Mouse (Mus musculus): ENCODE data around the gene Stk17b.
A peak's percentile ranks its signal among the peaks of the same experiment; 100 is the strongest.
"Not testable (repeated sequence)": the region's sequence is repeated elsewhere in the genome, so short reads cannot be mapped to it uniquely, and the experiment has no call there.

Gene Stk17b

GRCm38 (mm10) chr1:53728489-53729225 is 56.4 kb downstream of the Stk17b start:
- no peak for DNase-seq (ENCODE audit: low read depth, low spot score)

- DNase-seq (ENCODE audit: low read depth, low spot score) = no peak
These were observed 58.1 kb downstream of the Stk17b start for GRCm38 (mm10) chr1:53726883-53727282.

GRCm38 (mm10) chr1:53721353-53721752 is 63.7 kb downstream of the Stk17b start:
- no peak for DNase-seq (ENCODE audit: low read depth, low spot score)

DNA sequence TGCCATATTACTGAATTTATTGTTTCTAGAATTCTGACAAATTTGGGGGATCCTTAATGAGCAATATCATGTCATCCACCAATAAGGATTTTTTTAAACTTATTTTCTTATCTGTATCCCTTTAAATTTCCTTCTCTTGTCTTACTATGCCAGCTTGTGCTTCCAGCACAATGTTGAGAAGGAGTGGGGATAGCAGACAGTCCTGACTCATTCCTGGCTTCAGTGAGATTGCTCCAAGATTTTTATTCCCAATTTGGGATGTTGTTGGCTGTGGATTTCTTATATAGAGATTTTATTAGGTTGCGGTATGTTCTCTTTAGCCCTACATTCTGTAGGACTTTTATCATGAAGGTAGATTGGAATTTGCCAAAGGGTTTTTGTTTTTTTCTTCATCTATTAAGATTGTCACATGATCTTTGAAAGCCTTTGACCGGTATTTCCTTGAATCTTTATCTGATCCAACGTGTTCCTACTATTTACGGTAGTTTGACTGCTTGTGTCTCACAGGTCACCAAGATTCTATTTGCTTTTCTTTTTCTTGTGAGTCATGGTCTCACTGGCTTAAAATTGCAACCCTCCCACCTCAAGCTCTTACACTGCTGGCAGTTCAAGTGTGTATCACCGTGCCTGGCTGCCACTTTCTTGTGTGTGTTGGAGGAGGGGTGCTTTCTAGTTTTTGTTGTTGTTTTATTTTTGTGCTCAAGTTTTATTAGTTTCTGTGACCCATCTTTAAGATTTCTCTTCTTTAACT is 64.2 kb downstream of the Stk17b start:
- DNase-seq (ENCODE audit: low read depth, low spot score) = no peak

DNA sequence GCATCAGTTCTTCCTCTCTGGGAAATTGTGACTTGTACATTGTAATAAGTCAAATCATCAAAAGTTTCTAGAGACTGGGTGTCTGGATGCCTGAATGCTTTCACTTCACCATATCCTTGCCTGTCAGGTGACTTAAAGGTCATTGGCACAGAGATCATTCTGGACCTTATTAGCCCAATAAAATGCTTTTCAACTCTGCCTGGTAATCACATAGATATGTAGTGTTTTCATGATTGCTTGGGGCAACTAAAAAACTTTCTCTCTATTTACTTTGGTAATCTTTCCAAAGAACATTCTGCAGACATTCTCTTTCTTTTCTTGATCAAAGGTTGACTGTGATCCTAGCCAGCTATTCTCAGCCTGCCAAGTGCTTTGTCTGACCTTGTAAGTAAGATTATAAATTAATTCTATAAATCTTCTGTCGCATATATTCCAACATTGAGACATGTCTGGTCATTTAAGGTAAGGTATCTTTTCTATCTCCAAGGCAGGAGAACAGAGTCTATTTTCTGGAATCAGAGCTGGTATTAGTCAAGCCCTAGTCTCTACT is 69.0 kb downstream of the Stk17b start:
- no peak for DNase-seq (ENCODE audit: low read depth, low spot score)

- DNase-seq (ENCODE audit: low read depth, low spot score) = peak; percentile 26
These were observed 69.6 kb downstream of the Stk17b start for GRCm38 (mm10) chr1:53715446-53715845.

DNA sequence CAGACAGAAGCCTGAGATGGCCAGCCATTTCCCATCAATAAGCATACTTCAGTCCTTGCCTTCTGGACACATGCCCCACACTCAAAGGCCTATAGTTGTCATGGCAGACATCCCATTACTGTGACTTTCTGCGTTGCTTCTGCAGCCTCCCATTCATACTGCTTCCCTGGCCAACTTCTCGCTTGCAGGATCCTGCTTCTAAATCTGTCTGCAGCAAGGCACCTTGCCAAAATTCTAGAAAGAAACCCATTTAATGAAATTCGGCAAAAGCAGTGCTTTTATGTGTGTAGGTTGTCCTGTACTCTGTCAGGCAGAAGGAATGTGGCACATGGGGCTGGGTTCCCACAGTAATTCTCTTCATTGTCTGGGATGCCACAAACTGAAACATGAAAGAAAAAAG is 71.6 kb downstream of the Stk17b start:
- DNase-seq (ENCODE audit: low read depth, low spot score) = not testable (repeated sequence)

GRCm38 (mm10) chr1:53711069-53711468 is 74.0 kb downstream of the Stk17b start:
- DNase-seq (ENCODE audit: low read depth, low spot score) = no peak

- DNase-seq (ENCODE audit: low read depth, low spot score) = not testable (repeated sequence)
These were observed 75.4 kb downstream of the Stk17b start for GRCm38 (mm10) chr1:53709602-53710001.

DNA sequence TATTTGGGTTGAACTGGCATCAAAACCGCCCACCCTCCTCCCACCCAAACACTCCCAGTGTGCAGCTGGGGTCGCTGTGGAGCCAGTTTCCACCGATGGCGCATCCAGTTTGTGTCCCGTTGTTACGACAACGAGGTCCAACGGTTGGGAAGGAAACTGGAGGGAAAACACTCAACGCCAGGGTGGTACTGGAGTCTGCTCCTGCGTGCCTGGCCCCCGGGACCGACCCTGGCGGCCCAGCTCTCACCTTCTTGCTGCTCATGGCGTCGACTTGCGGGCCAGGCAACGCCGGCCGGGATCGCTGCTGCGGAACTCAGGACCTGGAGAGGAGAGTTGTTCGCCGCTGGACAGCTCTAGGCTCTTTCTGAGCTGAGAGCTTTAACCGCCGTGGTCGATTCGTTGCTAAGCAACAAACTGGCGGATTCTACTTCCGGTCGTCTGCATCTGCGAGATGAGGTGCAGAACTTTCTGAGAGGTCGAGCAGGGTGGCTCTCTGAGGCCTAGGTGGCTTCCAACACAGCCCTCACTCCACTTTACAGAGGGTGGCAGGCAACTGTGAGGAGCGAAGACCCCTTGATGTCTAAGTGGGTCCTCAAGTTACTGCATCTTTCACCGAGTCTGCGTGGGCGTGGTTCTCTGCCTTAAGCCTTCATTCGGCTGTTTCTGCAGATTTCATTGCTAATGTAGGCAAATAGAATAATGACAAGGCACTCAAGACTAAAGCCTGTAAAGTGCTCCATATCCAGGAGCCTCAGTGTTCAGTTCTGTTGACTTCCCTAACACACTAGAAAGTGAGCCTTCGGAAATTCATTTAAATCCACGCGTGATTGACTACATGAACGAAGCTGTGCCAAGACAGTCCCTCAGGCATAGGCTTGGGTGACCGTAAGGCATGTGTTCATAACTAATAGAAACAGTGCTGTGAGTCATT is 78.3 kb downstream of the Stk17b start, which contains the start of gene Dnah7a:
Gene Dnah7a, minus strand, starts transcription at position 354 of the 931 bp plus-strand sequence.
- peak; percentile 37 for DNase-seq (ENCODE audit: low read depth, low spot score)

Data from brain, embryonic 18.5 days (tissue).